Mouse (Mus musculus) fat pad, adult 2 months (tissue): ENCODE results near the gene Golga7b.

Experiments used
- DNase-seq: peaks from one replicate; pipeline ENCODE4 v3.0.0-alpha.2; 2011; ENCODE audit warnings: low read depth, low spot score; ENCODE audit errors: extremely low read depth

Gene Golga7b

GRCm38 (mm10) chr19:42247519-42247918 lies at the start of gene Golga7b:
TSS of gene Golga7b (plus strand) at chr19:42247574.
- no peak for DNase-seq

DNA sequence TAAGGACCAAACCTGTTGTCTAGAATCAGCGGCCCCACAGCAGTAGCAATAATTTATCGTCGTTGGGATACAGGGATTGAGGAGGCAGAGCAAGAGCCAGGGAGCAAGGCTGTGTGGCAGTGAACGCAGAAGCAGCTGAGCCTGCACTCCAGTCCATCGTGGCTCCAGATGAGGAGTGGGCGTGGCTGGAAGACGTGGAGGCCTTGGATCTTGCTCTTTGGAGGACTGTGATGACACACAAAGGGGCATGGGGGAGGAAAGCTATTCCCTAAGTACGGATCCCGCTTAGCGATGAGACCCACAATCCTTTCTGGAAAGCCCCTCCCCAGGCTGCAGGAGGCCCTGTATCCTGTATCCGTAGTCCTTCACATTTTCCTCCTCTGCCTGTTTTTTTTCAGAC lies 49.3 kb upstream of the Golga7b start:
- no peak for DNase-seq

- no peak for DNase-seq
These were observed 45.5 kb upstream of the Golga7b start, which contains the start of gene Sfrp5 for GRCm38 (mm10) chr19:42201696-42202381. TSS of gene Sfrp5 (minus strand) at chr19:42202252.

DNA sequence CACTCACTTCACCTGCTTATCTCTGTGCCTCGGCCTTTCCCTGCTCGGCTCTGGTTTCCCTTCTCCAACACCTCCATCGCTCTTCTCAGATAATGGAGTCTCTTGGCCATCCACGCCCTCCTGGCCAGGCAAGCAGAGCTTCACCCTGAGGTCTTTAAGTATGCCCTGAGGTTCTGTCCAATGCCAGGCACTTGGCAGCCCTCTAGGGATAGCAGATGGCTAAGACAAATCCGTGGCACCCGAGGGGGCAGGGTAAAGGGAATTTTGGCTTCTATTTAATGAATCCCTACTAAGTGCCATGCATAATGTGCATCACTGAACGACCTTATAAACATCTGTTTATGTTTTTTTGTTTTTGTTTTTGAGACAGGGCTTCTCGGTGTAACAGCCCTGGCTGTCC lies 44.9 kb upstream of the Golga7b start:
- DNase-seq = no peak

GRCm38 (mm10) chr19:42204306-42204705 lies 43.1 kb upstream of the Golga7b start:
- DNase-seq = no peak

DNA sequence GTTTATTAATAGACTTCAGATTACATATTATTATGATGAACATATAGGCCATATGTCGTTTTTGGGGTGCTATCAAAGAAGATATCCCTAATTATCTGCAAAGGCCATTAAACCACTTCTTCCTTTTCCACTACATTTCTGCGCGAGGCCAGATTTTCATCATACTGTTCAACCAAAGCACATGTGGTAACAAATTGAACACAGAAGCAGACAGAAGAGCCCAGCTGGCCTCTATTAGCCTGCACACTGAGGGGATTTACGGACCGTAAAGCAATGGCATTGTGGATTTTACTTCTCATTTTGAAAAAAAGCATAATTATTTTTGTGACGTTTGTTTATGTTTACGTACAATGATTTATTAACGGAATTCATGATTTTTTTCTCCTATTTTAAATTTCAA lies 42.2 kb upstream of the Golga7b start:
- DNase-seq = no peak

DNA sequence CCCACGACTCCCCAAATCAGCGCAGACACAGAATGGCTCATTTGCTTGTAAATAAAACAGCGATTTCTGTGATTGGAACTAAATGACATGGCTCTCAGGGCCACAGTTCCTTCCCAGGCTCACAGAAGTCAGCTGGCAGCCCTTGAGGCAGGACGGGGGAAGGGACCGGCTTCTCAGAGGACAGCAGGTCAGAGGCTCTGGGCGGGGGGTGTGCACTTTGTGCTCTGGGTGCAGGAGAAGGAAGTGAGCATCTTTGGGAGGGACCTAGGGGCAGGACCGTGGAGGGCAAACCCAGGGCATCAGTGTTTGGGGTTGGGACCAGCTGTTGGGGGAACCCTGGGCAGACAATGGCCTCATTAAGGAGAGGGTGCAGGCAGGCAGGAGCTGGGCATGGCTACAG lies 37.9 kb upstream of the Golga7b start:
- no peak for DNase-seq

- no peak for DNase-seq
These were observed 37.4 kb upstream of the Golga7b start for GRCm38 (mm10) chr19:42209976-42210375.

DNA sequence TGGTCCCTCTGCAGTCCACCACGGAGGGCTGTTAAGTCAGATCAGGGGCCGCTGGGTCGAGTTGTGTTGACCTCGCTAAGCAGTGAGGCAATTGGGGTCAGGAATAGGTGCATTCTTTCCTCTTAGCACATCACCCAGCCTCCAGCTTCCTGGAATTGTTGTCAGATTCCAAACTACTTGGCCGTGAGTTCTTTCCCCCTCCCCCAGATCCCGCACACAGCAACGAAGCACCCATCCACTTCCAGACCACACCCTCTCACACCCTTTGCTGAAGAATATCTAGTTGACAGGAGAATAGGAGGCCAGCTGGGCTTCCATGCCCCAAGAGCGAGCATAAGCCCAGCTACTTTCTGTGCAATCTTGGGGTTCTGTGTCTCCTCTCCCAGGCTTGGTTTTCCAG lies 35.4 kb upstream of the Golga7b start:
- DNase-seq = no peak

DNA sequence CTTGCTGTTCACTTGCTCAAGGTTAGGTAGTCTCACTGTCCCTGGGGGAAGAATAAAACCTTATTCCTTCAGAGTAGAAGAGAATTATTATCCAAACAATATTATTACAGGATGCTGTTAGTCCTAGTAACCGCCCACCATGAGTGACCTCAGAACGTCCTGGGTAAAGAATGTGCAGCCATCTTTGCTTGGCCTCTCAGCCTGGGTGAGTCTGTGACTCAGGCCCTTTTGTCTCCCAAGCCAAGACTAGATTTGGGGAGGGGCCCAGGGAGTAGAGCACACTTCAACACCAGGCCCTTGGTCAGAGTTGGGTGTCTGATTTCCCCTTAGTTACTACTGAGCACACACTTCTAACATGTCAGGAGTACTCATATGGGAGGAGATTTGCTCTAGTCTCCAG lies 32.8 kb upstream of the Golga7b start:
- DNase-seq = no peak

GRCm38 (mm10) chr19:42216699-42217373 lies 30.5 kb upstream of the Golga7b start:
- DNase-seq = no peak

GRCm38 (mm10) chr19:42217374-42217763 lies 30.0 kb upstream of the Golga7b start:
- no peak for DNase-seq

GRCm38 (mm10) chr19:42226451-42226850 lies 20.9 kb upstream of the Golga7b start:
- DNase-seq = no peak

- no peak for DNase-seq
These were observed 17.7 kb upstream of the Golga7b start for GRCm38 (mm10) chr19:42229499-42230287.

DNA sequence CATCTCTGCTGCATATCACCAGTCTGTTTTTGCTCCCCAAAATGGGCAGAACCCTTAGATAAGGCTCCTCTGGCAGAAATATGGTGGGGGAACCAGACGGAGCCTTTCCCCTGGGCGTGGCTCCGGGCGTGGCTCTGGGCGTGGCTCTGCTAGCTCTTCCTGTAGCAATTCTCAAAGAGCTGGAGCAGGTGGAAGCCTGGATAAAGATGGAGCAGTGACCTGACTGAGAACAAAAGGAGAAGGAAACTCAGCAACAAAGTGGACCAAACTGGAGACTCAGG lies 17.1 kb upstream of the Golga7b start:
- no peak for DNase-seq

GRCm38 (mm10) chr19:42230986-42231385 lies 16.4 kb upstream of the Golga7b start:
- DNase-seq = peak; percentile 13

DNA sequence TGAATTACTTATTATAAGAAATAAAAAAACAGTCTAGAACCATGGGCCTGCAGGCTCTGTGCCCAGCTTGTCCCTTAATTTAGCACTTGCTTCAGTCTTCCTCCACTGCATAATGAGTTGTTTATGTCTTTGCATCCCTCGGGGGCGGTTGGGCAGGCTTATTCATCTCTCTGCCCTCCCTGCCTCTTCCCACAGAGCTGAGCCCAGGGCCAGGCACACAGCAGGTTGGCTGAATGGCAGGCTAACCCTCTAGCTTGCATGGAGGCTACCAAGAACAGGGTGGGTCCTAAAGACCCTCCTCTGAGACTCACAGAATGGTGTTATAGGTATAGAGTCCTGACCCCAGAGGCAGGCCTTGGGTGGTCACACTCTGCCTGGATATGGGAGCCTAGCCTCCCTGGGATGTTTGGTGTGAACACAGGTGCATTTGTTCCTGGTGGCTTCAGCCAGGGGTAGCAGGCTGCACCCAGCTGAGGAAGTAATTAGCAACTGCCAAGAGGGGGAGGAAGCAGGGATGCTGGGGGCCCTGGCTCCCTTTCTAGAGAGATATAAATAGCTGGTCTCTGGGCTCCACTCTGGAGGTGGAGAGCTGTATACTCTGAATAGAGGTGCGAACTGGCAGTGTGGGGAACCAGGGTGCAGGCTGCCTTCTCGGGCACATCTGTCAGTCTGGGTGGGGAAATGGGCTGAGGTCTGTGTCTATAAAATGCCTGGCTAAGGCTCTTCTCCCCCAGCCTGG lies 9.6 kb upstream of the Golga7b start:
- no peak for DNase-seq

DNA sequence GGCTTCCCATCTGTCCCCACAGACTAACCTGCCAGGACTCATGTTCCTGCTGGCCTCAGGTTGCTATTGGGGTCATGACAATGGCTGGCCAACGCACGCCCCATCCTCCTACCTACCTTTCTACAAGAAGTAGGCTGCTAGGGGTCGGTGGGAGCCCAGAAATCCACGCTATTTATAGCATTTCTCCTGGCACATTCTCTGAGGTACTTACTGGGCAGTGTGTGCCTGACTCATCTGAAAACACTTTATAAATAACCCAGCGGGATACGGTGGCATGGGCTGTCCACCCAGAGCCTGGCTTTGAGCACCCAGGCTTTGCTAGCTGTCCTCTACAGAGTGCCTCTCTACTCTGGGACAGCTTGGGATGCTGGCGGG lies 9.0 kb upstream of the Golga7b start:
- no peak for DNase-seq

DNA sequence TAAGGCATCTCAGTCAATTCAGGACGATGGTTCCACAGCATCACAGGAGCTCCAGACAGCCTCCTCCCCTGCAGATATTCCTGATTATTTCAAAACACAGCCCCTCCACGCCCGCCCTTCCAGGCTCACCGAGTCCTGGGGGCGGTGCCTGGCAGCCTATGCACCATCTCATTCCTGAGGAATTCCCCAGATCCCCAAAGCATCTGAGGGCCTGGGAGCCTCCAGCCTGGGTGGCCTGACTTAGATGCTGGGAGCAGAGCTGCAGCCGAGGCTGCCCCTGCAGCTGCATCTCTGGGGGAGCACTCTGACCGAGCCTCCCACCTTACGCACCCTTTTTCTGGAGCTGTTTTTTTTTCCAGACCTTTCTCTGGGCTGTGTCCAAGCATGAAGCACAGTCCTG lies 6.5 kb upstream of the Golga7b start:
- DNase-seq = no peak

DNA sequence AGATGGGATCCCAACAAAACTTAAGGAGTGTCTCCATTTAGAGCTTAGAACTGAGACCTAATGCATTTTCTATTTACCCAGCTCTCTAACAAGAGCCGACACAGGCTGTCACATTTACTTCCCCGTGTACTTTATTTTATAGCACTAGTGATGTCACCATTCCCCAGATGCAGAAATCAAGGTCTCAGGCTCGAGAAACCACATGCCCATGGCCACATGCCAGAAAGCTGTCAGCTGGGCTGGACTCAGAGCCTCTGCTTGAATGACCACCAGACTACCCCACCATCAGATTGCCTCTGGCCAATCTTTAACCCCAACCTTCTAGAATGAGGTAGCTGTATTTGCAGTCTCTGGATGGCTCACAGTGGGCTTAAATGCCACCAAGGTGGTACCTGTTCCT lies 4.0 kb upstream of the Golga7b start:
- no peak for DNase-seq

DNA sequence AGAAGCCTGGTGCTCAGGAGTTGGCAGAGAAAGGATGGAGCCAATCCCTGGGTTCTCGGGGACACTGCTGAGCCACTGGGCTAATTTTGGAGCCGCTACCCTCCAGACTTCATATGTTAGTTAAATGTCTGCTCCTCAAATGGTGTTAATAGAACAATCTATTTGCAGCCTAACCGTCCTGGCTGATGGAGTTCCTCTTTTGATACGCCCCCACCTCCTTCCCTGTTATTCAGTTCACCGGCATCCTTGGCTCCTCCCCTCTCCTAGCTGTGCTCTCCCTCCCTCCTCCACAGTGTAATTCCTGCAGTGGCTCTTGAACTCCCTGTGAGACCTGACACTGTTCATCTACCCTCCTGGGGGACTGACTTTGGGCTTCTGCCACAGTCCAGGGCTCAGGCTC lies 748 bp upstream of the Golga7b start:
- no peak for DNase-seq
